Mouse (Mus musculus) activated CD4-positive, CD25-positive, alpha-beta regulatory T cell, adult 9 weeks (primary cell): ENCODE data around the gene Olfr247. TPM values are rescaled to one million over a fixed set of nuclear protein-coding genes. Genes with fewer than 3 reads are reported as not detected.

Source experiments
- polyA plus RNA-seq: library from polyadenylated mRNA; unstranded; fragments of 100-300 nt; shearing (Covaris generic); gene quantifications from one replicate; pipeline ENCODE4 v1.2.1, GENCODE M21; 2017

Olfr247 gene
- not detected for polyA plus RNA-seq

DNA sequence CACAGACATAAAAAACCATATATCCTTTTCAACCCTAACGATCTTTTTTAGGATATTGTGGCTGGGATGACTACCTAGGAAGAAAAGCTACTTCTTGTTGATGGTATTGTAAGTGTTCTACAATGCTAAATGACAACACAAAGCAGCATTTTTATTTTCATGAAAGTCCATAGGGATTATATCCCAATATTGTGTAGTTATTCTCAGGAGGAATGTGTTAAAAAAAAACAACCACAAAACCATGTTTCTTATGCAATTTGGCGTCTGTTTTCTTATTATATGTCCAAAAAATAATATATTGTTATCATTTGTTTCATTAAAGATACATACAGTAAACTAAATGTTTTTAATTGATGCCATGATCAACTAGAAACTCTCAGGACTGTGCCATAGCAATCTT, at the start of gene Olfr247:
TSS of gene Olfr247 (minus strand) at position 101 of the 400 bp plus-strand sequence.

DNA sequence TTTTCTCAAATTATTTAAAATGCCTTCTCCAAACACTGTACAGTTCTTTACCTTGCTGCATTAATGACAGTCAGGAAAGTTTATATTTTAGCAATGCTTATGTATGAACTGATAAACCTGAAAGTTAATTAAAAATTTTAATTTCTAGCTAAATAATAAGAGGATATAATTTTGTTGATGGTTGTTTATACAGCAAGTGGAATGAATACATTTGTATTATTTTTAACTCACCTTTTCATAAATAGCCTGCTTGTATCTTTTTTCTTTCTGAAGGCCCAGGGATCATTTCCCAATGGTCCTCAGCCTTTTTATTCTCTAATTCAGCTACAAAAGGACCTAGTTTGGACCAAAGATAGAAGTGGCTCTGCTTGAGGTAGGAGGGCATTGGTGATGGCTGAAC, 36.4 kb upstream of the Olfr247 start, which contains the start of gene Olfr820:
TSS of gene Olfr820 (plus strand) at position 301 of the 400 bp plus-strand sequence.

GRCm38 (mm10) chr10:129984962-129985361, 9.0 kb upstream of the Olfr247 start, which contains the start of gene Gm10310:
TSS of gene Gm10310 (minus strand) at chr10:129985062.

GRCm38 (mm10) chr10:129967166-129967565, 8.8 kb downstream of the Olfr247 start, which contains the start of gene Olfr819:
TSS of gene Olfr819 (minus strand) at chr10:129967266.

GRCm38 (mm10) chr10:129949000-129949399, 26.9 kb downstream of the Olfr247 start, which contains the start of gene Olfr818:
TSS of gene Olfr818 (minus strand) at chr10:129949100.

Other genes with a start within 250 kb of the Olfr247 start
- not detected for gene Olfr805, start 246.8 kb downstream of the Olfr247 start, polyA plus RNA-seq
- gene Olfr806, start 234.2 kb downstream of the Olfr247 start, polyA plus RNA-seq = not detected
- not detected for gene Olfr807, start 218.3 kb downstream of the Olfr247 start, polyA plus RNA-seq
- gene Olfr808, start 210.7 kb downstream of the Olfr247 start, polyA plus RNA-seq = not detected
- gene Olfr809, start 201.5 kb downstream of the Olfr247 start, polyA plus RNA-seq = not detected
- not detected for gene Olfr810, start 181.2 kb downstream of the Olfr247 start, polyA plus RNA-seq
- not detected for gene Olfr811, start 171.7 kb downstream of the Olfr247 start, polyA plus RNA-seq
- gene Olfr812, start 130.0 kb downstream of the Olfr247 start, polyA plus RNA-seq = not detected
- not detected for gene Olfr813, start 120.8 kb downstream of the Olfr247 start, polyA plus RNA-seq
- 0.13 TPM for gene Olfr814, start 96.3 kb downstream of the Olfr247 start, polyA plus RNA-seq
- not detected for gene Olfr815, start 70.3 kb downstream of the Olfr247 start, polyA plus RNA-seq
- not detected for gene Olfr816, start 60.5 kb downstream of the Olfr247 start, polyA plus RNA-seq
- gene Olfr818, start 27.0 kb downstream of the Olfr247 start, polyA plus RNA-seq = not detected
- gene Olfr819, start 8.9 kb downstream of the Olfr247 start, polyA plus RNA-seq = not detected
- gene Gm10310, start 8.9 kb upstream of the Olfr247 start, polyA plus RNA-seq = 0.06 TPM
- not detected for gene Olfr820, start 36.5 kb upstream of the Olfr247 start, polyA plus RNA-seq
- not detected for gene Olfr821, start 54.2 kb upstream of the Olfr247 start, polyA plus RNA-seq
- gene Olfr822, start 95.1 kb upstream of the Olfr247 start, polyA plus RNA-seq = not detected
- not detected for gene Olfr823, start 139.2 kb upstream of the Olfr247 start, polyA plus RNA-seq
- not detected for gene Olfr824, start 153.9 kb upstream of the Olfr247 start, polyA plus RNA-seq
- not detected for gene Olfr825, start 190.6 kb upstream of the Olfr247 start, polyA plus RNA-seq
- not detected for gene Olfr826, start 208.0 kb upstream of the Olfr247 start, polyA plus RNA-seq
- gene Olfr827, start 238.3 kb upstream of the Olfr247 start, polyA plus RNA-seq = not detected